ENCODE assay signal across 9 mouse cellular contexts in genomic region chr9:48723511-48724304, GRCm38 (mm10).
DNase-seq lines count a peak whose midpoint lies in the region; ATAC-seq and TF ChIP-seq lines count a peak whose summit lies in the region.
"Had no signal": no experiment of that assay in that cellular context is flagged by ENCODE, and none has a peak within 500 bp of the region (broad histone marks: within the 10 kb centered on the region; RNA-seq: fewer than 3 reads in every experiment).

No protein-coding gene starts in this region.

- H3K4me1 ChIP-seq in kidney, embryonic 15.5 days = peaks cover 17% of the 10 kb centered on the region
- peaks cover 53% of the 10 kb centered on the region for H3K4me1 ChIP-seq in heart, postnatal 0 days (ENCODE audit: control insufficient read depth, insufficient read depth)

- TF ChIP-seq EP300 in heart, postnatal 0 days (IDR thresholded peaks at IDR 0.05; ENCODE audit: low read depth) = peak; percentile 100

- no peak overlapping the region for H3K27ac ChIP-seq in kidney, embryonic 15.5 days
- peak overlapping the region; percentile 98 for H3K27ac ChIP-seq in heart, postnatal 0 days (ENCODE audit: low read depth)
- H3K27ac ChIP-seq: hindbrain, embryonic 15.5 days had no signal

- H3K9me3 ChIP-seq in kidney, embryonic 15.5 days (replicated peaks) = no peaks in the 10 kb centered on the region
- no peaks in the 10 kb centered on the region for H3K9me3 ChIP-seq in heart, postnatal 0 days (replicated peaks; ENCODE audit: control insufficient read depth, low read length)
- H3K9me3 ChIP-seq: hindbrain, embryonic 15.5 days had no signal

- WGBS in kidney, embryonic 15.5 days = 45% methylated on average over 10 of the region's 10 CpGs
- 5% methylated on average over 10 of the region's 10 CpGs for whole genome bisulfite sequencing in heart, postnatal 0 days

- H3K9ac ChIP-seq in kidney, embryonic 15.5 days = no peak overlapping the region
- H3K9ac ChIP-seq in heart, postnatal 0 days (replicated peaks; ENCODE audit: low read depth, low read length) = peak overlapping the region; percentile 40
- H3K9ac ChIP-seq: hindbrain, embryonic 15.5 days had no signal

- DNase-seq in kidney, adult 11 months = peak; percentile 70
- peak; percentile 52 for DNase-seq in c-Kit-positive CD71-positive TER-119-negative erythroid progenitor cells, embryonic 14.5 days (ENCODE audit: low read depth)
- peak; percentile 97 for DNase-seq in heart, postnatal 0 days (ENCODE audit: low spot score)
- peak; percentile 62 to 81 for DNase-seq in left cerebral cortex, adult 8-10 months (ENCODE audit: low spot score in 2 of 2)
- no peak for DNase-seq in thymus, postnatal 36 days

- no peak overlapping the region for H3K4me2 ChIP-seq in kidney, embryonic 15.5 days
- H3K4me2 ChIP-seq in heart, postnatal 0 days (ENCODE audit: low read depth, low read length) = 0 out of 2 replicates have a peak overlapping the region, but pooled peaks have one; percentile 29
- H3K4me2 ChIP-seq: hindbrain, embryonic 15.5 days had no signal

- peaks cover 60% of the 10 kb centered on the region for H3K27me3 ChIP-seq in kidney, embryonic 15.5 days
- H3K27me3 ChIP-seq in heart, postnatal 0 days (ENCODE audit: control insufficient read depth, insufficient read depth, low read length) = no peaks in the 10 kb centered on the region
- H3K27me3 ChIP-seq: hindbrain, embryonic 15.5 days had no signal

- H3K36me3 ChIP-seq in kidney, embryonic 15.5 days = no peaks in the 10 kb centered on the region
- no peaks in the 10 kb centered on the region for H3K36me3 ChIP-seq in heart, postnatal 0 days (replicated peaks; ENCODE audit: control insufficient read depth, insufficient read depth, low read length)
- H3K36me3 ChIP-seq: hindbrain, embryonic 15.5 days had no signal

- no peak for ATAC-seq in kidney, embryonic 15.5 days (replicated peaks; ENCODE audit: low FRiP score)
- ATAC-seq in heart, postnatal 0 days (ENCODE audit: insufficient read depth, low read depth) = peak; percentile 95
- peak; percentile 85 for ATAC-seq in megakaryocyte progenitor cell, adult 5-6 weeks (replicated peaks; ENCODE audit: poor library complexity)
- ATAC-seq in erythroblast, adult 5-6 weeks (replicated peaks; ENCODE audit: low FRiP score, poor library complexity, severe bottlenecking) = no peak

- no peak for TF ChIP-seq CTCF in heart, postnatal 0 days (IDR thresholded peaks at IDR 0.05; ENCODE audit: low read depth)

- H3K4me3 ChIP-seq in kidney, embryonic 15.5 days (replicated peaks) = no peak overlapping the region
- H3K4me3 ChIP-seq in heart, postnatal 0 days (ENCODE audit: low read depth, low read length) = no peak overlapping the region
- H3K4me3 ChIP-seq: hindbrain, embryonic 15.5 days had no signal

Comparison
In these comparisons a context has a peak if more than half of its experiments do, and no peak if none do; other contexts are left out.
1. DNase-seq: peak in kidney, adult 11 months (single experiment), c-Kit-positive CD71-positive TER-119-negative erythroid progenitor cells, embryonic 14.5 days (single experiment), heart, postnatal 0 days (single experiment) and left cerebral cortex, adult 8-10 months (2 of 2); none in thymus, postnatal 36 days (0 of 2).
2. ATAC-seq: peak in heart, postnatal 0 days (single experiment) and megakaryocyte progenitor cell, adult 5-6 weeks (single experiment); none in kidney, embryonic 15.5 days (single experiment) and erythroblast, adult 5-6 weeks (single experiment).